Mouse (Mus musculus) heart, embryonic 15.5 days (tissue): Measurements from ENCODE around the gene Acad12. TPM values are rescaled to one million over a fixed set of nuclear protein-coding genes. Genes with fewer than 3 reads are reported as not detected.

ENCODE experiments used
- ATAC-seq: fragments of 200-750 bp; cut with Nextera tagmentation; replicated peaks from 2 replicates; pipeline ENCODE4 v1.8.0; 2017; ENCODE audit warnings: low read depth, moderate TSS enrichment; ENCODE audit not compliant: insufficient number of reproducible peaks, insufficient read depth, low FRiP score
- H3K27ac ChIP-seq: fragments of 300-500 bp; sonication (generic); 2 replicates; pipeline ENCODE4 v1.5.1; 2015; ENCODE audit warnings: mild to moderate bottlenecking, inconsistent platforms
- H3K27me3 ChIP-seq: fragments of 300-500 bp; sonication (generic); 2 replicates; pipeline ENCODE4 v1.6.1; 2015; ENCODE audit warnings: inconsistent platforms
- H3K36me3 ChIP-seq: fragments of 300-500 bp; sonication (generic); 2 replicates; pipeline ENCODE4 v1.6.1; 2015; ENCODE audit warnings: mild to moderate bottlenecking, inconsistent platforms
- H3K4me1 ChIP-seq: fragments of 300-500 bp; sonication (generic); replicated peaks from 2 replicates; pipeline ENCODE4 v1.6.1; 2015; ENCODE audit warnings: inconsistent platforms
- H3K4me2 ChIP-seq: fragments of 300-500 bp; sonication (generic); 2 replicates; pipeline ENCODE4 v1.6.1; 2015; ENCODE audit warnings: inconsistent platforms, mild to moderate bottlenecking, moderate library complexity
- H3K4me3 ChIP-seq: fragments of 300-500 bp; sonication (generic); 2 replicates; pipeline ENCODE4 v1.5.1; 2015; ENCODE audit warnings: mild to moderate bottlenecking, inconsistent platforms
- H3K9ac ChIP-seq: fragments of 300-500 bp; sonication (generic); 2 replicates; pipeline ENCODE4 v1.6.1; 2015; ENCODE audit warnings: mild to moderate bottlenecking, inconsistent platforms
- H3K9me3 ChIP-seq: fragments of 300-500 bp; sonication (generic); replicated peaks from 2 replicates; pipeline ENCODE4 v1.6.1; 2016; ENCODE audit warnings: inconsistent platforms
- WGBS: fragments of 180-500 bp; shearing (Covaris S2); methylation state at CpG from one replicate; pipeline ENCODE4 v1.1.7; 2015; ENCODE audit warnings: mixed read lengths; 5-methylcytosine and 5-hydroxymethylcytosine counted together
- polyA plus RNA-seq: library from polyadenylated mRNA; unstranded; fragments of >200 nt; fragmentation: Nextera tagmentation; extraction: Ambion mirVana; gene quantifications from 2 replicates; pipeline ENCODE4 v1.2.1, GENCODE M21; 2015

Gene Acad12
- polyA plus RNA-seq, 1 experiment from 2014 or later = 6.1 TPM

- peak; percentile 85 for ATAC-seq
- 4% methylated on average over 47 of the region's 47 CpGs for WGBS
- no peaks in the 10 kb centered on the region for H3K27me3 ChIP-seq
Observed at GRCm38 (mm10) chr5:121593451-121594401, 25.0 kb downstream of the Acad12 start, which contains the start of gene Aldh2. TSS of gene Aldh2 (minus strand) at chr5:121593824.

GRCm38 (mm10) chr5:121592816-121593407 is 25.8 kb downstream of the Acad12 start:
- H3K4me2 ChIP-seq = peak overlapping the region; percentile 89
- WGBS = 6% methylated on average over 33 of the region's 33 CpGs
- H3K9ac ChIP-seq = peak overlapping the region; percentile 64
- H3K9me3 ChIP-seq = no peaks in the 10 kb centered on the region
- H3K27ac ChIP-seq = peak overlapping the region; percentile 41
- peak; percentile 21; the same call in 1 of the 2 replicates for ATAC-seq
- H3K36me3 ChIP-seq = no peaks in the 10 kb centered on the region
- H3K4me1 ChIP-seq = peaks cover 38% of the 10 kb centered on the region
- no peaks in the 10 kb centered on the region for H3K27me3 ChIP-seq
- peak overlapping the region; percentile 61 for H3K4me3 ChIP-seq

More at GRCm38 (mm10) chr5:121593451-121594401, 25.0 kb downstream of the Acad12 start, which contains the start of gene Aldh2:
- Histone ChIP-seq H3K4me3 (peak within 1 kb of the TSS; percentile 61), H3K4me1 (peaks cover 38% of the 10 kb centered on the region), H3K36me3 (no peaks in the 10 kb centered on the region), H3K27ac (peak within 1 kb of the TSS; percentile 41), H3K9me3 (no peaks in the 10 kb centered on the region), H3K9ac (peak within 1 kb of the TSS; percentile 64), H3K4me2 (peak within 1 kb of the TSS; percentile 89)

- no peaks in the 10 kb centered on the region for H3K36me3 ChIP-seq
- no peaks in the 10 kb centered on the region for H3K9me3 ChIP-seq
- no peak overlapping the region for H3K27ac ChIP-seq
- peaks cover 37% of the 10 kb centered on the region for H3K4me1 ChIP-seq
- H3K4me2 ChIP-seq = peak overlapping the region; percentile 89
- H3K27me3 ChIP-seq = no peaks in the 10 kb centered on the region
- no peak for ATAC-seq
- WGBS = 68% methylated on average over 11 of the region's 11 CpGs
- H3K4me3 ChIP-seq = peak overlapping the region; percentile 61
- peak overlapping the region; percentile 64; the same call in 1 of the 2 replicates for H3K9ac ChIP-seq
Observed at GRCm38 (mm10) chr5:121592064-121592815, 26.5 kb downstream of the Acad12 start.

- 49% methylated on average over 11 of the region's 11 CpGs for WGBS
- ATAC-seq = no peak
- Histone ChIP-seq H3K9ac (no peak overlapping the region), H3K36me3 (no peaks in the 10 kb centered on the region), H3K27ac (no peak overlapping the region; the same call in 1 of the 2 replicates), H3K9me3 (no peaks in the 10 kb centered on the region), H3K4me3 (no peak overlapping the region), H3K27me3 (no peaks in the 10 kb centered on the region), H3K4me2 (peak overlapping the region; percentile 89; the same call in 1 of the 2 replicates), H3K4me1 (peaks cover 41% of the 10 kb centered on the region)
Observed at GRCm38 (mm10) chr5:121591417-121592063, 27.2 kb downstream of the Acad12 start.

- Histone ChIP-seq H3K36me3 (no peaks in the 10 kb centered on the region), H3K4me2 (no peak overlapping the region), H3K4me1 (peaks cover 36% of the 10 kb centered on the region), H3K9ac (no peak overlapping the region), H3K27ac (no peak overlapping the region), H3K27me3 (no peaks in the 10 kb centered on the region), H3K9me3 (no peaks in the 10 kb centered on the region), H3K4me3 (no peak overlapping the region)
- no peak for ATAC-seq
- 78% methylated on average over 6 of the region's 6 CpGs for WGBS
Observed at GRCm38 (mm10) chr5:121589928-121590327, 28.8 kb downstream of the Acad12 start.

GRCm38 (mm10) chr5:121586400-121587039 is 32.2 kb downstream of the Acad12 start:
- ATAC-seq = no peak
- Histone ChIP-seq H3K27ac (no peak overlapping the region), H3K4me3 (no peak overlapping the region), H3K36me3 (no peaks in the 10 kb centered on the region), H3K27me3 (no peaks in the 10 kb centered on the region), H3K9me3 (no peaks in the 10 kb centered on the region), H3K9ac (no peak overlapping the region), H3K4me2 (no peak overlapping the region), H3K4me1 (peaks cover 25% of the 10 kb centered on the region)
- 48% methylated on average over 6 of the region's 6 CpGs for WGBS

- Histone ChIP-seq H3K4me3 (no peak overlapping the region), H3K4me1 (peaks cover 23% of the 10 kb centered on the region), H3K27me3 (no peaks in the 10 kb centered on the region), H3K9ac (no peak overlapping the region), H3K4me2 (no peak overlapping the region), H3K9me3 (no peaks in the 10 kb centered on the region), H3K27ac (no peak overlapping the region), H3K36me3 (0 out of 2 replicates have a peak, but pooled peaks cover 3% of the 10 kb centered on the region)
- no peak for ATAC-seq
- WGBS = 83% methylated on average over 5 of the region's 5 CpGs
Observed at GRCm38 (mm10) chr5:121585699-121586098, 33.0 kb downstream of the Acad12 start.

- ATAC-seq = no peak
- peaks cover 23% of the 10 kb centered on the region for H3K4me1 ChIP-seq
- H3K36me3 ChIP-seq = 0 out of 2 replicates have a peak, but pooled peaks cover 5% of the 10 kb centered on the region
- no peak overlapping the region for H3K4me3 ChIP-seq
- H3K9me3 ChIP-seq = no peaks in the 10 kb centered on the region
- H3K9ac ChIP-seq = no peak overlapping the region
- 93% methylated on average over 10 of the region's 10 CpGs for WGBS
- H3K4me2 ChIP-seq = no peak overlapping the region
- no peaks in the 10 kb centered on the region for H3K27me3 ChIP-seq
- no peak overlapping the region for H3K27ac ChIP-seq
Observed at GRCm38 (mm10) chr5:121585005-121585404, 33.7 kb downstream of the Acad12 start.

GRCm38 (mm10) chr5:121583765-121584501 is 34.8 kb downstream of the Acad12 start:
- Histone ChIP-seq H3K4me3 (no peak overlapping the region), H3K36me3 (peaks cover 15% of the 10 kb centered on the region; the same call in 1 of the 2 replicates), H3K27ac (peak overlapping the region; percentile 41; the same call in 1 of the 2 replicates), H3K27me3 (no peaks in the 10 kb centered on the region), H3K9ac (no peak overlapping the region), H3K4me1 (peaks cover 23% of the 10 kb centered on the region), H3K9me3 (no peaks in the 10 kb centered on the region), H3K4me2 (no peak overlapping the region; the same call in 1 of the 2 replicates)
- peak; percentile 83 for ATAC-seq
- 46% methylated on average over 12 of the region's 12 CpGs for WGBS

GRCm38 (mm10) chr5:121581945-121582344 is 36.8 kb downstream of the Acad12 start:
- H3K27ac ChIP-seq = no peak overlapping the region
- no peak for ATAC-seq

More at GRCm38 (mm10) chr5:121581945-121582344, 36.8 kb downstream of the Acad12 start:
- Histone ChIP-seq H3K9me3 (no peaks in the 10 kb centered on the region), H3K4me1 (peaks cover 24% of the 10 kb centered on the region), H3K27me3 (no peaks in the 10 kb centered on the region), H3K4me2 (no peak overlapping the region), H3K36me3 (peaks cover 16% of the 10 kb centered on the region; the same call in 1 of the 2 replicates), H3K4me3 (no peak overlapping the region), H3K9ac (no peak overlapping the region)
- WGBS = 89% methylated on average over 8 of the region's 8 CpGs
